Mouse (Mus musculus) left cerebral cortex, postnatal 14 days (tissue): ENCODE measurements around the gene Ascl2. TPM values are rescaled to one million over a fixed set of nuclear protein-coding genes. Genes with fewer than 3 reads are reported as not detected.
A peak's percentile ranks its signal among the peaks of the same experiment; 100 is the strongest.

Experiments
- DNase-seq, 2 experiments: peaks; one replicate each; pipeline ENCODE4 v3.0.0; 2021 to 2022; ENCODE audit warnings: low spot score in 2 of 2, mixed read lengths in 1 of 2
- intact Hi-C: fragments of 180-260 bp; cut with DNase I; formaldehyde crosslinking; loops from one replicate; pipeline ENCODE4 v1.15.1; 2025
- total RNA-seq, 2 experiments: library from RNA; stranded (reverse); gene quantifications; 2 replicates each; pipeline ENCODE4 v1.2.3; 2021

The Ascl2 gene
- total RNA-seq, 2 experiments from 2014 or later: not detected

- intact Hi-C loops: no loop called here
- DNase-seq: no peak
Observed at GRCm38 (mm10) chr7:143005344-143006096, 36.5 kb upstream of the Ascl2 start.

DNA sequence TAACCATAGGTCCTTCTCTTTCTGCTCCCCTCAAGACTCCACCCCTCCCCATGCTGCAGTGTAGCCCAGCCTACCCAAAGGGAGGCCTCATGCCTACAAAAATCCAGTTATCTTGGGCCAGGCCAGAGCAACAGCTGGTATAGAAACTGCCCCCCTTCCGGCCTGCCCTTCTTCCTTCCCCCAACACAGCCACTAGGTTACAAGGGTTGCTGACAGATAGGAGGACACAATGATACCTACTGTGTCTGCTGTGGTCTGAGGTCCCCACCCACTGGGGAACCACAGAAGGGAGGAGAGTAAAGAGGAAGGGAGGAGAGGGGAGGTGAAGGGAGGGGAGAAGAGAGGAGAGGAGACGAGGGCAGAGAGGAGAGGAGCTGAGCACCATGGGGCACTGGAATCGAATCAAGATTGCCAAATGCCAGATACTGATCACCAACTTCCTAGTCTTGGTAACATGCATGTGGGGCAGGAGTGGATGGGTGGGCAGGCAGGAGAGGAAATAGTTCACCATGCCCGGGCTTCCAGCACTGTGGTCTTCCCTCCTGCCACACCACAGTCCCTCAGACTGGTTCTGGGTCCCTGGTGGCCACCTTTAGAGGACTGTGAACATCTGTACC lies 35.8 kb upstream of the Ascl2 start, which contains the start of gene Tspan32:
Gene Tspan32, plus strand, starts transcription at position 320 of the 617 bp plus-strand sequence.
- intact Hi-C loops: no loop called here
- DNase-seq: no peak

GRCm38 (mm10) chr7:143002679-143003078 lies 33.6 kb upstream of the Ascl2 start:
- no peak for DNase-seq
- intact Hi-C loops: no loop called here

GRCm38 (mm10) chr7:142997403-142998150 lies 28.5 kb upstream of the Ascl2 start:
- DNase-seq: no peak
- intact Hi-C loops: loop anchor here (10.0 kb wide), 1 partner anchor 493 kb away; no protein-coding TSS in a partner anchor

DNA sequence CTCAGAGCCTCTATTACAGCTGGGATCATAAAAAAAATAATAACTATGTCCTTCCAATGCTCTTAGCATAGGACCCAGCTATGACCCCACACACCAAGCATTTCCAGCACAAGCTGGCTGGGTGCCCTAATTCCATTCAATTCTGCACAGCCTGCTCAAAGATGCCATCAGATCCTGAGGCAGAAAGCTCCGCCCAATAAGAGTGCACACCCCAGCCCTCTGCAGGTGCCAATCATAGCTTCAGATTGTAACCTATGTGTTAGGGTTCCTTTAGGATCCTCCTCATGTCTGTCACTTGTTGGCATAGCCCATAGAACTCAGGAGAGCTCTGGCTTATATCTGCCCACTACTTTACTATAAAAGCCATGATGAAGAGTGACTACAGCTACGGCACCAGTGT lies 27.9 kb upstream of the Ascl2 start:
- intact Hi-C loops: loop anchor here (10.0 kb wide), 1 partner anchor 492 kb away; no protein-coding TSS in a partner anchor
- no peak for DNase-seq

DNA sequence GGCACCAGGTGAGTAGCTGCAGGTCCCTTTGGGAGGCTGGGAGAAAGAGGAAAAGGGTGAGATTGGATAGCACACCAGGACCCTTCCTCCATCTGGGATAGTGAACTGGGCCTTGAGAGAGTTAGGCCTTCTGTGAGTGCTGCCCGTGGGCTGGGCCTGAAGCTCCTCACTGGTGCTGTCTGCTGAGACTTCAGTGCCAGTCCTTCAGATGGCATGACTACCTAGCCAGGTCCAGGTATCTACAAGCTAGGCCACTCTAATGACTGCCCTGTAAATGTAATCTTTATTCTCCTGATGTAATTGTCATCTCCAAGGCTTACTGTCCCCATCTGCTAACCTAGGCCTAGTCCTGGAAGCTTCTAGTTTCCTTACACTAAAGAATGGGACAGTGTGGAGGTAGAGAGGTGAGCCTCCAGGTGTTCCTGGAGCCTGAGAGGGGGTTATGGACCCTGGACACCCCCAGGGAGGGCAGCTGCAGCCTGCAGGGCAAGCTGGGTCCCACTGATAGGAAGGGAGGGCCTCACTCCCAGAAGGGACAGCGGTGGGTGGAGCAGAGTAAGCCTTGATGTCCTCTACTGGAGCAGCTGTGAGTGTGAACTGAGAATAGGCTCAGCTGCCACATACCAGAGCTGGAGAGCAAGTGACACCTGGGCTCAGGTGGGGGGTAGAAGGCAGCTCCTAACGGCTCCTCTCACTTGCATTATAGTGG lies 26.7 kb upstream of the Ascl2 start:
- intact Hi-C loops: loop anchor here (10.0 kb wide), 1 partner anchor 491 kb away; no protein-coding TSS in a partner anchor
- no peak for DNase-seq

- intact Hi-C loops: loop anchor here (10.0 kb wide), 1 partner anchor 490 kb away; no protein-coding TSS in a partner anchor
- no peak for DNase-seq
Observed at GRCm38 (mm10) chr7:142995004-142995403, 25.9 kb upstream of the Ascl2 start.

DNA sequence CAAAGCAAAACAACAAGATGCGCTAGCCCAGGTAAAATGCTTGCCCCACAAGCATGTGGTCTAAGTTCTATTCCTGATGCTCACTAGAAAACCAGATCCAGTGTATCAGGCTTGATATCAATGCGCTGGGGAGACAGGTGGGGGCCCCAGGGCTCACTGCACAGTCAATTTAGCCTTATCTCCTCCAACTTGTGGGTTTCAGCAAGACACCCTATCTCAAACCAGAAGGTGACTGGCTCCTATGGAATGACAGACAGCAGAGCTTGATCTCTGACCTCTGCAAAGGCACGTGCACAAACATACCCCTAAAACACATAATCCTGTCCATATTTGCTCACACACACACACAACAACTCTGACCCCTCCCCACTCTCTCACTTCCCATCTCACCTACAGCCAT lies 18.7 kb upstream of the Ascl2 start:
- DNase-seq: no peak
- intact Hi-C loops: no loop called here

DNA sequence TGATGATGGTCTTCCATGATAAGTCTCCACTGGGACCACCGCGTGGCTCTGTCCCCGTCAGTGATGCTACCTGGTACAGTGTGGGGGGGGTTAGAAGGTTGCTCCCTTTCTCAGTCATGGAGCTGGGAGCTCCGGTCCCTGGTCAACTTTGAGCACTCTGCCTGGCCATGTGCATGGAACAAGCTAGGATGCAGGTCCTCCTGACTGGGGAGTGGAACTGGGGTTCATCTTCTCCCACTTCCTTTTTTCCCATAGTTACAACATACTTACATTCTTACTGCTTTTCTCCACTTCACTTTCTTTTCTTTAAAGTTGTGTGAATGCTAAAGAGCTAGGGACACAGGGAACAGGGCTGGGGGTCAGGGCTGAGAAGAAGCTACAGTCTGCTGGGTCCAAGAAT lies 16.1 kb upstream of the Ascl2 start:
- intact Hi-C loops: no loop called here
- no peak for DNase-seq

- DNase-seq: no peak
Observed at GRCm38 (mm10) chr7:142981908-142982307, 12.8 kb upstream of the Ascl2 start.

GRCm38 (mm10) chr7:142967884-142968808 lies 918 bp downstream of the Ascl2 start:
- intact Hi-C loops: no loop called here
- peak; percentile 79 to 81 for DNase-seq

More at GRCm38 (mm10) chr7:142981908-142982307, 12.8 kb upstream of the Ascl2 start:
- intact Hi-C loops: no loop called here

DNA sequence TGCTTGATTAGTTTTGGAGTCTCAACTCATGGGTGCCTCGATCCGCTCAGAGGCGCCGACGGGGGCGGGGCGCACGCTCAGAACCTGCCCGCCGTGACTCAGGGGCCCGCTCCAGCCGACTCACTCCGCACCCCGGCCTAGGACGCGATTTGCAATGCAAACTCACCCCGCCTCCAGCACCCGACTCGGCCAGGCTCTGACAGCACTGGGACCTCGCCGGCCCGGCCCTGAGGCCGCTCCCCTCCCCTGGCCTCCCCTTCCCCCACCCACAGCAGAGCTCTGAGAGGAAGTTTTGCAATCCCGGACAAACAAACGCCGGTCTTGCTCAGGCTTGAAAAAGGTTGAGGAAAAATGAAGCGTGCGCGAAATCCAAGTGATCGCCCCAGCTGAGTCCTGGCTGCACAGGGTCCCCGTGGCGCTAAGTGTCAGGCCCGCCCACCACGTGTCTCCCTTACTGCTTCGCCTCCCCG lies 1.6 kb downstream of the Ascl2 start:
- DNase-seq: no peak
- intact Hi-C loops: no loop called here

DNA sequence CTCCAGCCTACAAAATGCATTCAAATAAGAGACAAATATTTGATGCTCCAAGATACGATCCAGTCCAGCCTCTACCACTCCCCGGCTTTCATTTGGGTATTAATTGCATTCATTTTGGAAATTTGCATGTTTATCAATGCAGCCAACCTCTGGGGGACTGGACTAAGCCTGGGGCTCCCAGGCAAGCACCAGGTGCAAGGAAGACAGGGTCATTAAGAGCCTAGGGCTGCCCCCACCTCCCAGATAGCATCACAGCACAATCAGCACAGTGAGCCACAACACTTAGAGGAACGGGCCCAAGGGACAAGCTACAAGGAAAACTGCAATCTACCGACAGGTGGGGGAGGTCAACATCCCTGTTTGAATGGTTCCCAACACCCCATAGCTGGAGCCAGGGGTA lies 9.3 kb downstream of the Ascl2 start:
- no peak for DNase-seq
- intact Hi-C loops: no loop called here

- DNase-seq: no peak
Observed at GRCm38 (mm10) chr7:142958817-142959216, 10.2 kb downstream of the Ascl2 start.

GRCm38 (mm10) chr7:142956018-142956417 lies 13.0 kb downstream of the Ascl2 start:
- intact Hi-C loops: no loop called here
- DNase-seq: no peak

More at GRCm38 (mm10) chr7:142958817-142959216, 10.2 kb downstream of the Ascl2 start:
- intact Hi-C loops: no loop called here

DNA sequence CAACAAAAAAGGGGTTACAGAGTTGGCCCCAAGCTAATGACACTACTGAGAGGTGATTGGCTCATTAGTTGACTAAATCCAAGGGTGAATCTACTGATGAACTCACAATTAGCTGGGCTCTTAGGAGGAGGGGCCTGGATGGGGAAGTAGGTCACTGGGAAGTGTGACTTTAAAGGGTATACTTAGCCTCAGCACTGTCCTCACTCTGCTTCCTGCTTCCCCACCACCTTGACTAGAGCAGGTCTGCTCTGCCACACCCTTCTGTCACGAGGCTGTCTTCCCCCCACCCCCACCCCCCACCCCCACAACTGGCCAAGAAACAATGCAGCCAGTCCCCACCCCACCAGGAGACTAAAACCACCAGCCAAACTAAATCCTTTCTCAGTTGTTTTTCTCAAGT lies 19.5 kb downstream of the Ascl2 start:
- DNase-seq: no peak
- intact Hi-C loops: no loop called here

- no peak for DNase-seq
- intact Hi-C loops: no loop called here
Observed at GRCm38 (mm10) chr7:142937631-142938030, 31.4 kb downstream of the Ascl2 start.

DNA sequence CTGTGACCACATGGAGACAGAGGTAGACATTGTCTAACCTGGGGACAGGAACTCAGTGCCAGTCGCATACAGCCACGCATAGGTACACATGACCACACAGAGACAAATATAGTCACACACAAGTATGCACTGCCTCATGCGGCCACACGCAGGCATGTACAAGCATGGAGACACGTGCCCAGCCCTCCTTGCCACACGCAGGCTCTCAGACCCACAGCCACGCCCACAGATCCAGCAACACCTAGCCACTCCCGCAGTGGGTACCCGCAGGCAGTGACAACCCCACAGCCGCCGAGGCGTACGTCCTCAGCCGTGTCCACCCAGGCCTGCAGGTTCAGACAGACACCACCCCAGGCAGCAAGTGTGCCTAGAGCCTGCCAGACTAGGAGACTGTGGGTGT lies 33.4 kb downstream of the Ascl2 start:
- no peak for DNase-seq
- intact Hi-C loops: no loop called here
